Mouse (Mus musculus) midbrain, postnatal 0 days (tissue): Measurements from ENCODE around the gene Eml1. TPM values are rescaled to one million over a fixed set of nuclear protein-coding genes. Genes with fewer than 3 reads are reported as not detected.
A peak's percentile ranks its signal among the peaks of the same experiment; 100 is the strongest.

Experiments used
- ATAC-seq: fragments of 200-750 bp; cut with Nextera tagmentation; 2 replicates; pipeline ENCODE4 v1.8.0; 2017; ENCODE audit warnings: moderate number of reproducible peaks, mild to moderate bottlenecking, moderate TSS enrichment, moderate library complexity; ENCODE audit not compliant: low FRiP score
- DNase-seq: peaks from one replicate; pipeline ENCODE4 v3.0.0-alpha.2; 2015; ENCODE audit warnings: low spot score
- H3K27ac ChIP-seq: fragments of 300-500 bp; sonication (generic); 2 replicates; pipeline ENCODE4 v1.5.1; 2014; ENCODE audit warnings: low read depth, mild to moderate bottlenecking, low read length, mixed read lengths
- H3K27me3 ChIP-seq: fragments of 300-500 bp; sonication (generic); 2 replicates; pipeline ENCODE4 v1.6.1; 2014; ENCODE audit warnings: low read length, control low read depth, mixed read lengths; ENCODE audit not compliant: insufficient read depth
- H3K36me3 ChIP-seq: fragments of 300-500 bp; sonication (generic); 2 replicates; pipeline ENCODE4 v1.6.1; 2014; ENCODE audit warnings: low read length, control low read depth, mixed read lengths; ENCODE audit not compliant: insufficient read depth
- H3K4me1 ChIP-seq: fragments of 300-500 bp; sonication (generic); 2 replicates; pipeline ENCODE4 v1.6.1; 2014; ENCODE audit warnings: mild to moderate bottlenecking, control low read depth, antibody characterized with exemption, low read length, mixed read lengths; ENCODE audit not compliant: insufficient read depth
- H3K4me2 ChIP-seq: fragments of 300-500 bp; sonication (generic); 2 replicates; pipeline ENCODE4 v1.6.1; 2014; ENCODE audit warnings: low read depth, mild to moderate bottlenecking, low read length, mixed read lengths; ENCODE audit not compliant: poor library complexity, severe bottlenecking
- H3K4me3 ChIP-seq: fragments of 300-500 bp; sonication (generic); 2 replicates; pipeline ENCODE4 v1.5.1; 2014; ENCODE audit warnings: low read depth, mild to moderate bottlenecking, low read length, moderate library complexity
- H3K9ac ChIP-seq: fragments of 300-500 bp; sonication (generic); replicated peaks from 2 replicates; pipeline ENCODE4 v1.6.1; 2014; ENCODE audit warnings: mild to moderate bottlenecking, low read length, moderate library complexity, mixed read lengths; ENCODE audit not compliant: poor library complexity, severe bottlenecking
- H3K9me3 ChIP-seq: fragments of 300-500 bp; sonication (generic); 2 replicates; pipeline ENCODE4 v1.6.1; 2016; ENCODE audit warnings: low read length, control low read depth
- CTCF ChIP-seq: IDR thresholded peaks from 2 replicates; pipeline ENCODE4 v1.5.1; 2016; ENCODE audit warnings: antibody characterized with exemption, mild to moderate bottlenecking
- WGBS: fragments of 180-500 bp; shearing (Covaris S2); extraction: QIAGEN DNeasy Blood & Tissue Kit; methylation state at CpG from one replicate; pipeline ENCODE4 v1.1.7; 2014; 5-methylcytosine and 5-hydroxymethylcytosine counted together
- polyA plus RNA-seq: library from polyadenylated mRNA; unstranded; fragments of >200 nt; fragmentation: Nextera tagmentation; extraction: Ambion mirVana; gene quantifications from 2 replicates; pipeline ENCODE4 v1.2.1, GENCODE M21; 2015
- total RNA-seq: library from RNA; depleted of rRNA; stranded (reverse); fragments of >200 nt; gene quantifications from 2 replicates; pipeline ENCODE4 v1.2.3, GENCODE M21; 2014

Eml1 gene
- total and polyA plus RNA-seq, 2 experiments from 2014 or later = 34.0 to 52.0 TPM

DNA sequence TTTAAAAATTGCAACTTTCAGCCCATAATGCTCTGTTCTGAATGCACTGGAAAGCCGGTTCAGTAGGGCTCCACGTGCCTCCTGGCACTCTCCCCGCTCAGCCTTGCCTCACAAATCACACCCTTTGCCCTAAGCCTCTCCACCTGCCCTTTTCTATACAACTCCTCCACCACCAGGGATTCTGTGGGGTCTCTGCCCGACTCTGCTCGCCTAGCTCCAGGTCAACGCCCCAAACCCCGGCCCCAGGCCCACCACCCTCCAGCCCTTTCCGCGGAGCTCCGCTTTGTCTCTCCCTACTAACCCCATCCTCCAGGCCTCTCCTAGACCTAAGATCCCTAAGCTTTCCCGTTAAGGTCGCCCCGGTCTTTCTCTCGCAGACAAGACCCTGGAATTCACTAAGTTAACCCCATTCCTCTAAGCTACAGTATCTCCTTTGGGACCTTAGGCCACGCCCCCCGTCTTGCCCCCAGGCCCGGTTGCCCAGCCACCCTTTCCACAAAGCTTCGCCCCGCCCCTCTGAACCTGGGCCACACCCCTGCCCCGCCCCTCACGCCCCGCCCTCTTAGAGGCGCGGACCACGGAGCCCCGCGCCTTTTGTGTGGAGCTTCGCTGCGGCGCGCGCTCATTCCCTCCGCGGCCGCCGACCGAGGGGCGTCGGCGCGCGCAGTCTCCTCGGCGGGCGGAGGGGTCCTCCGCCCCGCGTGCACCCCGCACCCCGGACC, 183.5 kb downstream of the Eml1 start, which contains the start of gene Evl:
Gene Evl, plus strand, starts transcription at position 601 of the 722 bp plus-strand sequence.
- H3K27ac ChIP-seq = peak within 1 kb of the TSS; percentile 92
- TF ChIP-seq CTCF = no peak
- H3K4me2 ChIP-seq = peak within 1 kb of the TSS; percentile 76
- under 1% methylated on average over 48 of the region's 50 CpGs for WGBS
- H3K36me3 ChIP-seq = no peaks in the 10 kb centered on the region
- DNase-seq (peak; percentile 95), ATAC-seq (peak; percentile 90)
- peak within 1 kb of the TSS; percentile 94 for H3K4me3 ChIP-seq
- H3K27me3 ChIP-seq = no peaks in the 10 kb centered on the region
- H3K9me3 ChIP-seq = no peaks in the 10 kb centered on the region
- peak within 1 kb of the TSS; percentile 97 for H3K9ac ChIP-seq
- peaks cover 17% of the 10 kb centered on the region; the same call in 1 of the 2 replicates for H3K4me1 ChIP-seq

DNA sequence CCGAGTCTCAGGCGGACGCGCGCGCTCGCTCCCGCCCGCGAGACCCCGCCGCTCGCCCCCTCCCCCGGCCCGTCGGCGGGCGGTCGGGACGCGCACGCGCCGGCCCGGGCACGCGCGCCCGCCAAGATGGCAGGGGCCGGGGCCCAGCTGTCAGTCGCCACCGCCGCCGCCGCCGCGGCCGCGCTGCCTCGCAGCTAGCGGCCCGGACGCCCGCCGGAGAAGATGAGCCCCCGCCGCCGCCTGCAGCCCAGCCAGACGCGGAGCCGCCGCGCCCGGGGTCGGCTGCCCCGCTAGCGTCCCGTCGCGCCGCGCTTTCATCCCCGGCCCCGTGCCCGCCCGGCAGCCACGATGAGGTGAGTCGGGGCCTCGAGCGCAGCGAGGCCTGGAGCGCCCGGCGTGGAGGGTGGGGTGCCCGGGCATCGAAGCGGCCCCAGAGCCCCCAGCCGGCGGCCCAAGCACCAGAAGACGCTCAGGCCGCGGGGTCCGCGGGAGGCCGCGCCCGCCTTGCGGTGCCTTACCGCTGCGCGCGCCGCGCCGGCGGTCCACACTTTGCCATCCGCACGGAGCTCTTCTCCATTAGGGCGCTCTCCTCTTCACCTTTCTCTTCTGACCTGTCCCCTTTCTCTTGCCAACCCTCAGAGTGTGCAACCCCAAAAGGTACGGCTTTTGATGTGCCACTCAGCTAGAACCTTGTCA, 184.3 kb downstream of the Eml1 start:
- Histone ChIP-seq H3K27ac (peak overlapping the region; percentile 92), H3K36me3 (no peaks in the 10 kb centered on the region), H3K4me1 (peaks cover 17% of the 10 kb centered on the region; the same call in 1 of the 2 replicates), H3K9me3 (no peaks in the 10 kb centered on the region), H3K4me2 (peak overlapping the region; percentile 76), H3K4me3 (peak overlapping the region; percentile 94), H3K27me3 (no peaks in the 10 kb centered on the region), H3K9ac (peak overlapping the region; percentile 97)
- ATAC-seq = peak; percentile 78
- peak; percentile 21 for DNase-seq
- no peak for TF ChIP-seq CTCF
- whole genome bisulfite sequencing = under 1% methylated on average over 68 of the region's 100 CpGs

DNA sequence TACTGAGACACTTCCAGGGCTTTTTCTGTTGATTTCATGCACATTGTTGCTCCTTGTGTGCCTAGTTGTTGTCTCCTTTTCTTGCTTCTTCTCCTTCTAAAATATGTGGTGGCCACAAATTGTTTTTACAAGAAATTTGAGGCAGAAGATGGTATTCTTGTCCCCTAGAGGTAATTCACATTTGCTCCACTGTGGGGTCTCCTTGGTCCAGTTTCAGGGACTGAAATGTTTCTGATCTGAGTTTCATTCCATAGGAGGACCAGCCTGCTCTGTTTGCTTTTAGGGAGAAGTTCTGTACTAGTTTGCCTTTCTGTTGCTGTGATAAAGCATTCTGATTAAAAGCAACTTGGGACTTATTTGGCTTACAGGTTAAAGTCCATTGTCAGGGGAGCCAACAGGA, 187.4 kb downstream of the Eml1 start:
- Histone ChIP-seq H3K4me1 (peaks cover 11% of the 10 kb centered on the region; the same call in 1 of the 2 replicates), H3K27me3 (no peaks in the 10 kb centered on the region), H3K9ac (no peak overlapping the region), H3K9me3 (no peaks in the 10 kb centered on the region), H3K4me3 (no peak overlapping the region), H3K36me3 (no peaks in the 10 kb centered on the region), H3K27ac (no peak overlapping the region), H3K4me2 (0 out of 2 replicates have a peak overlapping the region, but pooled peaks have one; percentile 9)
- no peak for DNase-seq
- ATAC-seq = no peak
- peak; percentile 58 for TF ChIP-seq CTCF

DNA sequence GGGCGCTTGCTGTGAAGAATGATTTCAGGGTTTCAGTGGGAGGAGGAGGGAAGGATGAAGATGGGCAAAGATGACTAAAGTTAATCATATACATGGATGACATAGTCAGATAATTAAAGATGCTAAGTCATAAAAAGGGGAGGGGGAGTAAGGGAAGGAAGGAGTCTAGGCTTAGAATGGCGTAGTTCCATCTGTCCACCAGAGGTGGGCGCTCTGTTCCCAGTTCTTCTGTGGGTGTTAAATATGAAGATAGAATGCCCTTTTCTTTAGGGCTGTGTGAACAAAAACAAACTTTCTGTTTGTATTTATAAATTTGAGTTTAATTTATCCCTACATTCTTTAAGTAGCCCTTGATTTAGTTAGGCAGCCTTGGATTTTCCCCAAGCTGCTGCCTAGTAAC, 192.5 kb downstream of the Eml1 start:
- Histone ChIP-seq H3K9me3 (no peaks in the 10 kb centered on the region), H3K27ac (no peak overlapping the region), H3K4me2 (no peak overlapping the region), H3K36me3 (no peaks in the 10 kb centered on the region), H3K27me3 (no peaks in the 10 kb centered on the region), H3K4me3 (no peak overlapping the region), H3K4me1 (peaks cover 8% of the 10 kb centered on the region; the same call in 1 of the 2 replicates), H3K9ac (no peak overlapping the region)
- TF ChIP-seq CTCF = peak; percentile 68
- DNase-seq = peak; percentile 25
- WGBS = 75% methylated on average over 3 of the region's 3 CpGs
- ATAC-seq = no peak

DNA sequence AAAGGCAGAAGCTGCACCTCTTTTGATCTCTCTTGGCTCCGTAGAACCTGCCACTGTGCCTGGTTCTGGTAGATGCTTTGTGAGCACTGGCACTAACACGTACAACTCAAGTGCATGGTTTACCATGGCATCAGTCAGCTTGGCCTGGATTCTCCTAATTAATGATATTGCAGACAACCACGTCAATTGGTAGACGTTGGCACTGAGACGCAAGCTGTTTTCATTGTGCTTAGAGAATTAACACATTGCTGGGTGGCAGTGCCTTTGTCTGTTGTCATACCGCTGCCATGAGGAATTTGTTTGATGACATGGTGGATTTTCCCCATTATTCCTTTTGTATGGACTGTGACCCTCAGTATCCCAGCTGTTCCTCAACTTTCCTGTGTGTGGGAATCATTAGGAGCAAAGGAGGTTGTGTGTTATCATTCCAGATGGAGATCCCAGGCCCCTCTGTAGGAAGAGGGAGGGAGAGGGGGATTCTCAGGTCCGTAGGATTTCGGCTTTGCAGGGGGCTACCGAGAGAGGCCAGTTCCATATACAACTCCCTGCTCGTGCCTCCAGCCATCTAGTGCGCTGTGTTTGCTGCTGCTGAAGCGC, 194.3 kb downstream of the Eml1 start:
- no peaks in the 10 kb centered on the region for H3K27me3 ChIP-seq
- 18% methylated on average over 12 of the region's 12 CpGs for WGBS
- DNase-seq (peak; percentile 18), ATAC-seq (no peak)
- no peak overlapping the region for H3K4me2 ChIP-seq
- peaks cover 3% of the 10 kb centered on the region; the same call in 1 of the 2 replicates for H3K4me1 ChIP-seq
- no peak for TF ChIP-seq CTCF
- H3K27ac ChIP-seq = no peak overlapping the region
- no peaks in the 10 kb centered on the region for H3K9me3 ChIP-seq
- H3K4me3 ChIP-seq = no peak overlapping the region
- no peak overlapping the region for H3K9ac ChIP-seq
- H3K36me3 ChIP-seq = no peaks in the 10 kb centered on the region
